Mouse (Mus musculus): ENCODE measurements at regions not wholly inside any gene's neighbourhood (a gene's known extent, or its start where the extent isn't known, plus 50 kb on each side); places are given as distances from the start of the nearest gene placed in this dataset.
A peak's percentile ranks its signal among the peaks of the same experiment; 100 is the strongest.

- DNase-seq, result no peak
Measured at GRCm38 (mm10) chr3:9884691-9885354, 203.1 kb upstream of the Gm9833 start.

GRCm38 (mm10) chr3:9885565-9885964, 202.3 kb upstream of the Gm9833 start:
- peak; percentile 49 for DNase-seq

- DNase-seq, result no peak
Measured at GRCm38 (mm10) chr3:9886077-9886476, 201.8 kb upstream of the Gm9833 start.

- DNase-seq, result no peak
Measured at GRCm38 (mm10) chr3:9886765-9887626, 200.9 kb upstream of the Gm9833 start.

- no peak for DNase-seq
Measured at GRCm38 (mm10) chr3:9887627-9887994, 200.3 kb upstream of the Gm9833 start.

GRCm38 (mm10) chr3:9888051-9888450, 199.9 kb upstream of the Gm9833 start:
- DNase-seq, result no peak

GRCm38 (mm10) chr3:9892884-9893494, 194.9 kb upstream of the Gm9833 start:
- no peak for DNase-seq

GRCm38 (mm10) chr3:9895396-9896135, 192.3 kb upstream of the Gm9833 start:
- DNase-seq, result no peak

- no peak for DNase-seq
Measured at GRCm38 (mm10) chr3:9896303-9896702, 191.6 kb upstream of the Gm9833 start.

GRCm38 (mm10) chr3:9901663-9902062, 186.2 kb upstream of the Gm9833 start:
- no peak for DNase-seq

GRCm38 (mm10) chr3:9913357-9913756, 174.6 kb upstream of the Gm9833 start:
- DNase-seq, result no peak

- no peak for DNase-seq
Measured at GRCm38 (mm10) chr3:9916538-9917106, 171.3 kb upstream of the Gm9833 start.

GRCm38 (mm10) chr3:9920331-9920730, 167.6 kb upstream of the Gm9833 start:
- DNase-seq, result no peak

GRCm38 (mm10) chr3:9921730-9922129, 166.2 kb upstream of the Gm9833 start:
- no peak for DNase-seq

GRCm38 (mm10) chr3:9922541-9923046, 165.3 kb upstream of the Gm9833 start:
- no peak for DNase-seq

GRCm38 (mm10) chr3:9924630-9925029, 163.3 kb upstream of the Gm9833 start:
- no peak for DNase-seq

GRCm38 (mm10) chr3:9936853-9937441, 151.0 kb upstream of the Gm9833 start:
- no peak for DNase-seq

- peak; percentile 89 for DNase-seq
Measured at GRCm38 (mm10) chr3:9938651-9939050, 149.3 kb upstream of the Gm9833 start.

GRCm38 (mm10) chr3:9942631-9943030, 145.3 kb upstream of the Gm9833 start:
- DNase-seq, result no peak

- DNase-seq, result peak; percentile 79
Measured at GRCm38 (mm10) chr3:9947357-9948065, 140.4 kb upstream of the Gm9833 start.

GRCm38 (mm10) chr3:9948114-9948513, 139.8 kb upstream of the Gm9833 start:
- DNase-seq, result no peak
